Mouse (Mus musculus): ENCODE measurements around the gene Dgkg.

The Dgkg gene

GRCm38 (mm10) chr16:22497976-22498375, 159.0 kb downstream of the Dgkg start:
- no peak for DNase-seq (ENCODE audit: low read depth)

- no peak for DNase-seq (ENCODE audit: low read depth)
Measured at GRCm38 (mm10) chr16:22495259-22495658, 161.8 kb downstream of the Dgkg start.

GRCm38 (mm10) chr16:22494815-22495214, 162.2 kb downstream of the Dgkg start:
- DNase-seq (ENCODE audit: low read depth): peak; percentile 14

GRCm38 (mm10) chr16:22493396-22493795, 163.6 kb downstream of the Dgkg start:
- no peak for DNase-seq (ENCODE audit: low read depth)

GRCm38 (mm10) chr16:22491446-22492166, 165.4 kb downstream of the Dgkg start:
- peak; percentile 29 for DNase-seq (ENCODE audit: low read depth)

- DNase-seq (ENCODE audit: low read depth): no peak
Measured at GRCm38 (mm10) chr16:22483900-22484299, 173.1 kb downstream of the Dgkg start.

GRCm38 (mm10) chr16:22479322-22479721, 177.7 kb downstream of the Dgkg start:
- DNase-seq (ENCODE audit: low read depth): no peak

GRCm38 (mm10) chr16:22471728-22472127, 185.3 kb downstream of the Dgkg start:
- DNase-seq (ENCODE audit: low read depth): no peak

- no peak for DNase-seq (ENCODE audit: low read depth)
Measured at GRCm38 (mm10) chr16:22469385-22469784, 187.6 kb downstream of the Dgkg start.

- DNase-seq (ENCODE audit: low read depth): no peak
Measured at GRCm38 (mm10) chr16:22467111-22467510, 189.9 kb downstream of the Dgkg start.

- no peak for DNase-seq (ENCODE audit: low read depth)
Measured at GRCm38 (mm10) chr16:22466381-22466780, 190.6 kb downstream of the Dgkg start.

GRCm38 (mm10) chr16:22462220-22462619, 194.8 kb downstream of the Dgkg start:
- no peak for DNase-seq (ENCODE audit: low read depth)

- DNase-seq (ENCODE audit: low read depth): no peak
Measured at GRCm38 (mm10) chr16:22461728-22462127, 195.3 kb downstream of the Dgkg start.

GRCm38 (mm10) chr16:22460960-22461359, 196.1 kb downstream of the Dgkg start:
- no peak for DNase-seq (ENCODE audit: low read depth)

GRCm38 (mm10) chr16:22452082-22452481, 204.9 kb downstream of the Dgkg start:
- DNase-seq (ENCODE audit: low read depth): no peak

GRCm38 (mm10) chr16:22448093-22448492, 208.9 kb downstream of the Dgkg start:
- no peak for DNase-seq (ENCODE audit: low read depth)

GRCm38 (mm10) chr16:22444786-22445185, 212.2 kb downstream of the Dgkg start:
- no peak for DNase-seq (ENCODE audit: low read depth)

GRCm38 (mm10) chr16:22442202-22442601, 214.8 kb downstream of the Dgkg start:
- DNase-seq (ENCODE audit: low read depth): no peak

- DNase-seq (ENCODE audit: low read depth): no peak
Measured at GRCm38 (mm10) chr16:22441317-22441716, 215.7 kb downstream of the Dgkg start.

- peak; percentile 76 for DNase-seq (ENCODE audit: low read depth)
Measured at GRCm38 (mm10) chr16:22440269-22440668, 216.8 kb downstream of the Dgkg start.

GRCm38 (mm10) chr16:22439499-22440177, 217.4 kb downstream of the Dgkg start, which contains the start of gene Etv5:
TSS of gene Etv5 (minus strand) at chr16:22439719.
- peak; percentile 99 for DNase-seq (ENCODE audit: low read depth)

GRCm38 (mm10) chr16:22438441-22439373, 218.3 kb downstream of the Dgkg start:
- peak; percentile 87 for DNase-seq (ENCODE audit: low read depth)

Data from NIH3T3 (cell line).